Mouse (Mus musculus): ENCODE results near the gene Cdk6. TPM values are rescaled to one million over a fixed set of nuclear protein-coding genes. Genes with fewer than 3 reads are reported as not detected.

Cdk6 gene
- polyA plus RNA-seq, 2 experiments = 5.7 to 13.9 TPM

- ATAC-seq (ENCODE audit: insufficient read depth) (no peak), DNase-seq (ENCODE audit: low read depth in 3 of 3, low spot score in 3 of 3) (no peak)
- TF ChIP-seq CTCF (IDR thresholded peaks at IDR 0.05; ENCODE audit: low read depth) = no peak
- no peak for TF ChIP-seq EP300 (IDR thresholded peaks at IDR 0.05; ENCODE audit: low read depth)
- no peaks in the 10 kb centered on the region for H3K4me1 ChIP-seq (replicated peaks; ENCODE audit: control insufficient read depth in 2 of 2, insufficient read depth in 2 of 2, low read length in 1 of 2)
- H3K4me3 ChIP-seq (ENCODE audit: insufficient read depth in 1 of 2, low read depth in 2 of 2, low read length in 2 of 2) = no peak overlapping the region
- H3K9me3 ChIP-seq (ENCODE audit: control insufficient read depth, low read length) = no peaks in the 10 kb centered on the region
- 78% methylated on average over 2 of the region's 2 CpGs for WGBS (ENCODE audit: insufficient replicate concordance)
- H3K27ac ChIP-seq = no peak overlapping the region
- H3K9ac ChIP-seq (replicated peaks) = no peak overlapping the region
- no peak overlapping the region for H3K4me2 ChIP-seq (ENCODE audit: low read depth)
- H3K27me3 ChIP-seq (ENCODE audit: control insufficient read depth, insufficient read depth, low read length) = no peaks in the 10 kb centered on the region
- peaks cover 51% of the 10 kb centered on the region for H3K36me3 ChIP-seq (replicated peaks; ENCODE audit: control insufficient read depth, insufficient read depth, low read depth)
Observed at GRCm38 (mm10) chr5:3577939-3578338, 236.7 kb downstream of the Cdk6 start.

GRCm38 (mm10) chr5:3579066-3579465, 237.8 kb downstream of the Cdk6 start:
- no peak for DNase-seq (ENCODE audit: low read depth in 3 of 3, low spot score in 3 of 3)
- Histone ChIP-seq H3K27me3 (ENCODE audit: control insufficient read depth, insufficient read depth, low read length) (no peaks in the 10 kb centered on the region), H3K4me3 (ENCODE audit: insufficient read depth in 1 of 2, low read depth in 2 of 2, low read length in 2 of 2) (no peak overlapping the region), H3K4me1 (replicated peaks; ENCODE audit: control insufficient read depth in 2 of 2, insufficient read depth in 2 of 2, low read length in 1 of 2) (no peaks in the 10 kb centered on the region), H3K36me3 (replicated peaks; ENCODE audit: control insufficient read depth, insufficient read depth, low read depth) (peaks cover 59% of the 10 kb centered on the region), H3K9me3 (ENCODE audit: control insufficient read depth, low read length) (no peaks in the 10 kb centered on the region), H3K27ac (no peak overlapping the region), H3K9ac (replicated peaks) (no peak overlapping the region), H3K4me2 (ENCODE audit: low read depth) (no peak overlapping the region)
- TF ChIP-seq EP300 (IDR thresholded peaks at IDR 0.05; ENCODE audit: low read depth) (no peak), CTCF (IDR thresholded peaks at IDR 0.05; ENCODE audit: low read depth) (no peak)
- 88% methylated on average over 7 of the region's 7 CpGs for WGBS (ENCODE audit: insufficient replicate concordance)
- ATAC-seq (ENCODE audit: insufficient read depth) = no peak

Other genes with a start within 250 kb of the Cdk6 start
- gene Fam133b, start 202.3 kb downstream of the Cdk6 start, polyA plus RNA-seq (2012; rRNA removed) = 6.5 and 10.9 TPM in 2 replicates
- gene Fam133b, start 202.3 kb downstream of the Cdk6 start, polyA plus RNA-seq (2014; fragmentation: Nextera tagmentation; extraction: Ambion mirVana) = 11.6 and 11.7 TPM in 2 replicates
- 1.2 and 1.9 TPM in 2 replicates for gene 1700109H08Rik, start 230.1 kb downstream of the Cdk6 start, polyA plus RNA-seq (2012; rRNA removed)
- 0.50 and 0.71 TPM in 2 replicates for gene 1700109H08Rik, start 230.1 kb downstream of the Cdk6 start, polyA plus RNA-seq (2014; fragmentation: Nextera tagmentation; extraction: Ambion mirVana)

Data from liver, embryonic 14.5 days (tissue).